Mouse (Mus musculus): ENCODE results near the gene Dhx30.
A peak's percentile ranks its signal among the peaks of the same experiment; 100 is the strongest.
"Not testable (repeated sequence)": the region's sequence is repeated elsewhere in the genome, so short reads cannot be mapped to it uniquely, and the experiment has no call there.

Gene Dhx30

DNA sequence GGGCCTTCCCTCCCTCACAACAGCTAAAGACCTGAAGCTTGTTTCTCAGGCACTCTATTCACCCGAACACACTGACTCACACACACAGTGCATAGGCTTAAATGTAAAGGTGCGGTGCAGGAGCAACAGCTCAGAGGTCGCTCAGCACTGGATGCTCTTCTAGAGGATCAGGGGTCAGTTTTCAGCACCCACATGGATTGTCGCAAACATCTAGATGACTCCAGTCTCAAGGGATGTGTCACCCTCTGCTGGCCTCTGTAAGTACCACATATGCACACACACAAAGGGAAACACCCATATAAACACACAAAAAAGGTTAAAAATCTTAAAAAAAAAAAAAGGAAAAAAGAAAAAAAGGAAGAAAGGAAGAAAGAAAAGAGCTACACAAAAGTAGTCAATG lies 22.9 kb downstream of the Dhx30 start:
- DNase-seq (ENCODE audit: low spot score): no peak

DNA sequence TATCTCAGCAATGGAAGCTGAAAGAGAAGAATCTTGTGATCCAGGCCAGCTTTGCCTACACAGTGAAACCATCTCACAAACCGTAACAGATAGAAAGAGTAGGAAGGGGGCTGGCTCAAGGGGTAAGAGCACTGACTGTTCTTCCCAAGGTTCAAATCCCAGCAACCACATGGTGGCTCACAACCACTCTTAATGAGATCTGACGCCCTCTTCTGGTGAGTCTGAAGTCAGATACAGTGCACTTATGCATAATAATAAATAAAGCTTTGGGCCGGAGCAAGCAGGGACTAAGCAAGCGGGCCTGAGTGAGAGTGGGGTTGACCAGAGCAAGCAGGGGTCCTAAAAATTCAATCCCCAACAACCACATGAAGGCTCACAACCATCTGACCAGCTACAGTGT lies 24.3 kb downstream of the Dhx30 start:
- no peak for DNase-seq (ENCODE audit: low spot score)

DNA sequence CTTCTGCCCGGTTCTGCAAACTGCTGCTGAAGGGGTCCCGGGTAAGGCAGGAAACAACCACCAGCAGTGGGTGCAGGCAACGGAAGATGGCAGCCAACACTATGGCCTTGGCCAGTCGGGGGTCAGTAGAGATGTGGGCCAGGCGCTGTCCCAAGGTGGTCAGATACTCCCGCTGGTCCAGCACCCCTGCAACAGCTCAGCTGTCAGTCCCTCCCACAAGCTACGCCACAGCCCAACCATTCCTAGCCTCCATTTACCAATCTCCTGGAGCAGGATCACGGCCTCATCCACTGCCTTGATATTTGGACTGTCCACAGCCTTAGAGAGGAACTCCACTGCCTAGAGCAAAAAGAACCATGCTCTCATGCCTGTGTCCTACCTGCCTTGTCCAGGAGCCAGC lies 31.9 kb downstream of the Dhx30 start:
- no peak for DNase-seq (ENCODE audit: low spot score)

DNA sequence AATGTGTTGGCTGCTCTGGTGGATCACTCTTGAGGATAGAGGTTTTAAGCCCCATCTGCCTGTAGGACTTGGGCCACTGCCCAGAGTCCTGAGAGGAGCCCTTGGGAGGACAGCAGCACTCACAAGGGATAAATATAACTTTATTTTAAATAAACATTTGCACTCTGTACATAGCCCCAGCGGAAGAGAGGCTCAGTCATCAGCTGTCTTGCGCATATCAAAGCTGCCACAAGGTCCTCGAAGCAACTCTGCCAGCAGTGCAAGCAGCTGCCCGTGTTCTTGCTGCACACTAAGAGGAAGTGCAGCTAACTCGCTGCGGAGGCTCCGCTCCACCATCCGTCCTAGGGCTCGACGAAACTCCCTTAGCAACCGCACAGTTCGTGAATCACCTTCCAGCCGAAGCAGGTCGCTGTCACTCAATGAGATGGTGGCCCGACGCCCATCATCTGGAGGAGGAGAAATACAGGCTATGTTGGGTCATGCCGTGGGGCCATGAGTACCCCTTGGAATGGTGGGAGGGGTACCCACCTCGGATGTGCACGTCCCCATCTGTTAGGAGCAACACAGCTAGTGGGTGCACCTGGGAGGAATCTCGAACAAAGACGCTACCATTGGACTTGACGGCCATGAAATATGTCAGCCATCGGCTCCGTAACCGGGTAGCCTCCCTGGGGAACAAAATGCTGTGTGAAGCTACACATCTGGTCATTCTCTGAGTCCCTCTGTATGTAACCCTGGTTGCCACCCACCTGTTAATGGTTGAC lies 33.2 kb downstream of the Dhx30 start:
- no peak for DNase-seq (ENCODE audit: low spot score)

DNA sequence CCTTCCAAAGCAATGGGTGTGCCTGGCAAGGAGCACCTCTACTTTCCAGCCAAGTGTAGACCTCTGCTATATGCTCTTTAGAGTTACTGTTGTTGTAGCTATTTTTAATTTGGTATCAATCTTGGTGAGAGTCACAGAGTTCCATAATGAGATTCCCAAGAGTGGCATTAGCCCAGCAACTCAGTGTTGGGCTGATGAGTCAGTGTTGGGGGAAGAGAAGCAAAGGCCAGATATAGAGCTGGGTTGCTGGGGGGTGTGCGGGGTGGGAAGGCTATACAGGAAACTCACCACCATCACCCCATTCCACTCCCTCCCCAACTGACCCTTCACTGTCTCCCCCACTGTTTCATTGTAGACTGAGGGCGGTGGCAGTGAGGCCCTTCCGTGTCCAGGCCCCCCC lies 36.6 kb downstream of the Dhx30 start:
- no peak for DNase-seq (ENCODE audit: low spot score)

DNA sequence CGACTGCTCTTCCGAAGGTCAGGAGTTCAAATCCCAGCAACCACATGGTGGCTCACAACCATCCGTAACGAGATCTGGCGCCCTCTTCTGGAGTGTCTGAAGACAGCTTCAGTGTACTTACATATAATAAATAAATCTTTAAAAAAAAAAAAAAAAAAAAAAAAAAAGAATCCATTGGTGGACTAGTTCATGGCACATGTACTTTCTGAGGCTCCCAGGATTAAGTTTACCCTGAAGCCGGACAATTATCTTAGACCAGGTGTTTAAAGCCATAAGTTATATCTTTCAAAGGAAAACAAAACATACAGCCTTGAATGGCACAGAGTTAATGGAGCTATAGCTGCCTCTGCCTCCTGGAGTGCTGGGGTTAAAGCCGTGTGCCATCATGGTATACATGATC lies 41.2 kb downstream of the Dhx30 start:
- not testable (repeated sequence) for DNase-seq (ENCODE audit: low spot score)

DNA sequence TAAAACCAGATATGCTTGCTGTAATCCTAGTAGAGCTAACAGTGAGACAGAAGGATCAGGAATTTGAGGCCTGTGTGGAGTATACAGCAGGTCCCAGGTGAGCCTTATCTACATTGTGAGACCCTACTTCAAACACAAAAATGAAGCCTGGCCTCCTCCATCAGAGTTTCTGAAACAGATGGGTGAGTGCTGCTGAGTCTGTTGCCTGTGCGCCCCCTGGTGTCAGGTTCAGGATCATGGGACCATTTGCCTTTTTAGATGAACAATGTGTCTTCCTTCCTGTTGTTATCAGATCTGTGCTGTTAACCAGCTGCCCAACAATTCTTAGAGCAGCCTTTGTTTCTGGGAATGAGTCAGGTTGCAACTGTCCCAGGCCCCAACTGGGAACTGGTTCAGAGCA lies 45.8 kb downstream of the Dhx30 start:
- DNase-seq (ENCODE audit: low spot score): peak; percentile 69

DNA sequence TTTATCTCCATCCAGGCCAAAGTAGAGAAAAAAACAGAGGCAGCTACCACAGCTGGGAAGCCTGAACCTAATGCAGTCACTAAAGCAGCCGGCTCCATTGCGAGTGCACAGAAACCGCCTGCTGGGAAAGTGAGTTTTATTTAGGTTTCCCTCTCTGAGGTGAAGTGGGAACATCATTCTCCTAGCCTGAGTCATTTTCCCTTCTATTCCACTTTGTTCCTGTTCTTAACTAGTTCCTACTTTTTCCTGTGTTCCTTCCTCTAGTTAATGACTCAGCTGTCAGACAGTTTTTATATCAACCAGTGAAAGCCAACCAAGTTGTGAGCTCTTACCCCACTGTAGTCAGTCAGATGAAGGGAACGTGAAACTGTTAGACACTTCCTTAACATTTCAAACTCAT lies 46.6 kb downstream of the Dhx30 start:
- no peak for DNase-seq (ENCODE audit: low spot score)

DNA sequence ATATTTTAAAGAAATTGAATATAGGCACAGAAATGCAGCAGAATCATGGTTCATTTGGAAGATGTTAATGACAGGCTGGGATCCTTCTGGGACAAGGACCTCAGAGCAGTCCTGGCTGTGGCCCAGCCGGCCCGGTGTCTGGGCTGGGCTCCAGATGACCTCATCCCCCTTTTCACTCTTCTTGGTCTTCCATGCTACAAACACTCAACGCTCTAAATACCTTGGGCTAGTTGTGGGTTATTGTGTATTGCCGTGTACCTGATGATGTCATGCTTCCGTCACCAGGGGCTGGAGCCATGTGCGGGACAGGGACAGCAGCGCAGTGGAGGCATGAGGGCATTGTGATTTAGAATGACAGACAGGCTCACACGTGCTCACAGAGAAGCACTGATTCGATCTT lies 47.3 kb downstream of the Dhx30 start:
- no peak for DNase-seq (ENCODE audit: low spot score)

DNA sequence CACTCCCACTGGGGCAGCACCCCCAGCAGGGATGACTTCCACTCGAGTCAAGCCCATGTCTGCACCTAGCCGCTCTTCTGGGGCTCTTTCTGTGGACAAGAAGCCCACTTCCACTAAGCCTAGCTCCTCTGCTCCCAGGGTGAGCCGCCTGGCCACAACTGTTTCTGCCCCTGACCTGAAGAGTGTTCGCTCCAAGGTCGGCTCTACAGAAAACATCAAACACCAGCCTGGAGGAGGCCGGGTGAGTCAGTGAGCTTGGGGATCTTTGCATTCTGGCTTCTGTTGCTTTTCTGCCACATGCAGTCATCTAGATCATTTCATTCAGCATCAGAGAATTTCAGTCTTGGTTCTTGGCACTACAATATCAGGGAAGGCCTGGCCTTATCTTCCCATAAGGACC lies 48.9 kb downstream of the Dhx30 start:
- DNase-seq (ENCODE audit: low spot score): no peak

DNA sequence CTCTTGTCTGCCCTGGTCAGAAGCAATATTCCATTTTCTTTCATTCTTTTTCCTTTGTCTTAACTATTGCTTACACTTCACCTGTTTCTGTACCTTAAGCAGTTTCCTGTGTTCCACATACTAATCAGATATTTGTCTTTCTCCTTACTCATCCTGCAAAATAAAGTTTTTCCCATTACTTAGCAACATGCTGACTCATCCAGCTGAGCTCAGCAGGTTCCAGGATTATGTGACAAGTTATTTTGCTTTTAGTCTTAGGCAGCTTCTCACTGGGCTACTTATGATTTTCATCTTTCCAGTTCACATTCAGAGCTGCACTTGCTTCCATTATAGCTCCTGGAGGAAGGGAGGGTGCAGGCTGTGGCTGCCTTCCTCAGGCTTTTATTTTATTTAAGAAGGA lies 53.0 kb downstream of the Dhx30 start:
- no peak for DNase-seq (ENCODE audit: low spot score)

DNA sequence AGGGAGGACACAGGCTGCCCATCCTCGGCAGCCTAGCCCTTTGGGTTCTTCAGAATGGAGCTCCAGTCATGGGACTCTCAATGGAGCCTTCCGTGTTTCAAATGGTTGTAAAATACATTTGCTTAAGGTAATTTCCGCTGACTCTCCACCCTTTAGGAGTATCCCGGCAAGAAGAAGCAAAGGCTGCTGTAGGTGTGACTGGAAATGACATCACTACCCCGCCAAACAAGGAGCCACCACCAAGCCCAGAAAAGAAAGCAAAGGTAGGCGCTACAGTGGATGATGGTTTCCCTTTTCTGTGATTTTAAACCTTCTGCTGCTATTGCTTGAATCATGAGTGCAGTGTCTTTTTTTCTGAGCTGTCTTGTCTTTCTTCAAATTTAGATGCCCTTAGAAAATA lies 54.8 kb downstream of the Dhx30 start:
- DNase-seq (ENCODE audit: low spot score): no peak

DNA sequence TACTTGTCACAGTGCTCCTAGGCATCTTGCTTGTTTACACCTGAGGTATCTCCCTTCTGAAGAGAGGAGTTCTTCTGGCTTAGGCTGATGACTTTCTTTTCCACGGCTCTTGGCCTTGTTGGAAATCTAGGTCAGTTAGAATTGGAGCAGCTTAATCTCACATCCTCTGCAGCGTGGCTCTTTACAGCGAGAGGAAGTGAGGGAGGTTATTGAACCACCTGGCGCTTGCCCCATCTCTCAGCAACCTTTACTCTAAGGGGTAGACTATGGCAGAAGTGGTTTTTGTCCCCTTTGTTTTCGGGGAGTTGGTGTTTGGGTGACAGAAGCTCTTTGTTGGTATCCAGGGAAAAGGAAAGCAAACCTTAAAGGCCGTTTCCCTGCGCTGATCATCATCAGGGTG lies 55.2 kb downstream of the Dhx30 start:
- DNase-seq (ENCODE audit: low spot score): no peak

DNA sequence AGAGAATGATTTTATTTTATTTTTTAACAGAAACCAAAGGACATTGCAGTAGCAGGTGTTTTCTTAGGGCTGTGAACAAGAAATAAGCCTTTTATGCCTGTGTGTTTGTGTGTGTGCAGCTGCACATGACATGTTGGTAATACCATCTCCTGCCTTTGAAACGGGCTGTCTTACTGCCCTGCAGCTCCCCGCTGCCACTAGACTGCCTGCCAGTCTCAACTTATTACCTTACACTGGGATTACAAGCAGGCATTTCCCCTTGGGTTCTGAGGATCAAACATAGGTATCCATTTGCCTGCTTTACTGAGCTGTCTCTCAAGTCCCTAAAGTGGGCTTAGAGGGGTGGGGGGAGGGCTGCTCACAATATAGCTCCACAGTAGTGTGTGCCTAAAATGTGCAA lies 56.9 kb downstream of the Dhx30 start:
- no peak for DNase-seq (ENCODE audit: low spot score)

DNA sequence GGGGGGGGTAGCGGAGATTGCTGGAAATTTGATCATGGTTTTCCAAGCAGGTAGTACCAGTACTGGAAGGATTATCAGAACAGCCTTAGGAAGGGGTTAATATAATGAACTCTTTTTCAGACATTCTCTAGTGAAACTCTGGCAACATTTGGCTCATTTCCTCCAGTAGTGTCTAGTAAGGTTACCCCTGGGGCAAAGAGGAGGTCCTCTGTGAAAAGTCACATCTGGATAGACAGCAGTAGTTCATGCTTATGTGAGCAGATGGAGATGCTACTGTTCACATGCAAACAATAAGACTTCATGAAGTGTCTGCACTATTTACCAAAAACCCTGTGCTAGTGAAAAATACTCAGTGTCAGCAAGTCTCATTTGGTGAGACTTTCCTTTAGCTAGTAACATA lies 60.4 kb downstream of the Dhx30 start:
- no peak for DNase-seq (ENCODE audit: low spot score)

DNA sequence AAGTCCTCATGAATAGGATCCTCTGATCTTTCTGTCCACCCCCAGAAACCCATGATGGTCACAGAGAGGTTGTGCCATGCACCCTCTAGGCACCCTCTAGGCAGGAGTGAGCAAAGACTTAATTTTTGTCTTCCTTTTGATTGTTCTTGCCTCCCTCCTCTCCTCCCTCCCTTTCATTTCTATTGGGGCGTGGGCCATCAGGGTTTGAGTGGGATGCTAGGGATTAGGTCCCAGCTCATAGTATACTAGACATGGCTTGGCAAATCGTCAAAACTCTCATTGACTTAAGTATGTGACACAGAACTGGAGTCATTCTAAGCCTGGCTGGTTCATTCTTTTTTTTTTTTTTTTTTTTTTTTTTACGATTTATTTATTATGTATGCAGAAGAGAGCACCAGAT lies 62.8 kb downstream of the Dhx30 start:
- DNase-seq (ENCODE audit: low spot score): no peak

DNA sequence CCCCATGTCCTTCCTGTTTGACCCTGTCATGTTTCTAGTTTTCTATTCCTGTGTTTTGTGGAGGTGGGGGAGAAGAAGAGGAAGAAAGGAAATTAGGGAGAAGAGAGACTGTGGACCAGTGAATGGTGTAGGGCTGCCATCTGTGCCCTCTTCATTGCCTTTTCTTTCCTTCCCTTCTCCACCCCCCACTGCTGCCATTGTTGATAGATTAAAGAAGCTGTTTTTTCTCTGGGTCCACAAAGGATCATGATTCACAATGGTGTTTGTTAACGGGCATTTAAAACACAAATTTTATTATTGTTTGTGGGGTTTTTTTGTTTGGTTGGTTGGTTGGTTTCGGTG lies 63.6 kb downstream of the Dhx30 start:
- no peak for DNase-seq (ENCODE audit: low spot score)

DNA sequence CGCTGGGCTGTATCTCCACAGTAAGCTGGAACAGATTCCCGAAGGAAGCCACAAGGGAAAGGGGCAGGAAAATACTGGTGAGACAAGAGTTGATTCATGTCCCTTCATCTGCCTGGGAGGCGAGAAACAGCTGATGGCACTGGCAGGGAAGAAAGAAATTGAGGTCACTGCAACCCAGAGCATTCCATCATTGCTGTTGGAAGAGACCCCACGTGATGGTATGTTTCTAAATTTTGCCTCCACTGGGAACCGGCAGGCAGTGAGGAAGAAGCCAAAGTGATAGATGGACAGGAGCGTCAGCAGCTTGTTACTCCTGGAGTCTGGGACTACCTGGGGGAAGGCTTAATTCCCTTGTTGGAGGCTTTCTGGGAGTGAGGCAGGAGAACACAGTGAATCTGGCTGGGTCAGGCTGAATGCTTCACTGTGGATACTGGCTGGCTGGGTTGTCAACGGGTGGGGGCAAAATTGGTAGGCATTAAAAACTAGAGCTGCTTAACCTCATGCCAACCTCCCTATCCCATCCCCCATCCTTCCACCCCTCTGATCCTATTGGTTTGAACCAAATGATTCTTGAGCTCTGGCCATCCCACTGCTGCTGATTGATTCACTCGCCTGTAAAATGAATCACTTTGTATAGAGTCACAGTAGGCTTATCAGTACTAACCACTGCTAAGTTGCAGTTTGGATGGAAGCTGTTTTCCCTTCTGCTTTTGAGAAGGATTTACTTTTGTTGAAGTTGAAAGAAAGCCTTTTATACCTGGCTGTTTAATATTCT lies 64.1 kb downstream of the Dhx30 start:
- no peak for DNase-seq (ENCODE audit: low spot score)

DNA sequence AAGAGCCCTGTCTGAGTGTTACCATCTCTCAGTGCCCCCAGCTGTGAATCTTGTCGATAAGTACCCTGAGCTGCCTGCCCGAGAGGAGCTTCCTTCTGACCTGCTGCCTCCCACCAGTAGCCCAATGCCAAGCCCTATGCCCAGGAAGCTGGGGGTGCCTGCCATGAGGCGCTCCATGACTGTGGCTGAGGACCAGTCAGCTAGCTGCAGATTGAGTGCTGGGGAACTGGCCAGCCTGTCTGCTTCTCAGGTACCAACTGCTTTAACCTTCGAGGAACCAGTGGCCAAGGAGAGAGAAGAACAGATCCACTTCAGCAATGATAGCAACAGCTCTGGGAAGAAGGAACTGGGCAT lies 64.7 kb downstream of the Dhx30 start:
- DNase-seq (ENCODE audit: low spot score): no peak

DNA sequence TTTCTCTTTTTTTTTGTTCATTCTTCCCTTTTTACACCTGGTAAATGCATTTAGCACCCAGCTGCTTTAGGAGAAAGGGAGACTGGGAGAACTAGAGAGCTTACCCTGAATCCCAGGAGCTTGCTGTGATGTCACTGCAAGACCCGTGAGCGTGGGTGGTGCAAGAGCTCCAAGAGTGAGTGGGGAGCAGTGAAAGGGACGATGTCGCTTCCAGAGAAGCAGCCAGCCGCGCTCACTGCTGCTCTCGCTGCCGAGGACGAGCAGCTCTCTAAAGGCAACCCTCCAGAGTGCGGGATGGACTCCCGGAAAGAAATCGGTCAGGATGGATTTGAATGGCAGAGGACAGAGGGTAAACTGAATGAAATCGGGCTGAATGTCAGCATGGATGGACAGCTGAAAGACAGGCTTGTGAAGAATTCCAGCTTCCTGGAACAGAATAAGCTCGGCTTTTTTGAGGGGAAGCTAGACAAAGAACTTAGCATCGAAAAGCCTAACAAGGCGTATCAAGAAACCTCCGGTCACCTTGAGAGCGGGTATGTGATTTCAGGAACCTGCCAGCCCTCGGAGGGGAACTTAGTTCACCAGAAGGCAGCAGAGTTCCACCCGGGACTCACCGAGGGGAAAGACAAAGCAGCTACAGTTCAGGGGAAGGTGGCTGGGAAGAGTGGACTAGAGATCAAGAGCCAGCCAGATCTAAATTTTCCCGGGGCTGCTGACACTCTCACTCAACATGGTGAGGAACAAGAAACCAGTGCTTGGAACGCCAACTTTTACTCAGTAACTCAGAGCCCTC lies 65.6 kb downstream of the Dhx30 start:
- DNase-seq (ENCODE audit: low spot score): no peak

DNA sequence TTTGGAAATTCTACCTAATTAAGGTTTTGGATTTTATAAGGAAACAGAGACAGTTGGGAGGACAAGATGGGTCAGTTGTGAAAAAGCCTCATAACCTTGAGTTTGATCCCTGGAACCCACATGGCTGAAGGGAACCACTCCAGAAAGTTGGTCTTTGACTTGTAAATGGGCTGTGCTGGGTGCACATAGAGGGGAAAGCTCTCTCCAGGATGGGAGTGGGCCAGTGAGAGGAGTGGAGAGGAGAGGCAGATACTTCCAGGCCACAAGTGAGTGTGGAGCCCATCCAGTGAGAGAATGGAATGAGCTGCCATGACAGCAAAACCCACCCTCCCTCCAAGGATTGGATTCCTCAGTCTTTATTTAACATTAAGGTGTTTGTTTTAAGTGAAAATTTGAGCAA lies 66.4 kb downstream of the Dhx30 start:
- no peak for DNase-seq (ENCODE audit: low spot score)

DNA sequence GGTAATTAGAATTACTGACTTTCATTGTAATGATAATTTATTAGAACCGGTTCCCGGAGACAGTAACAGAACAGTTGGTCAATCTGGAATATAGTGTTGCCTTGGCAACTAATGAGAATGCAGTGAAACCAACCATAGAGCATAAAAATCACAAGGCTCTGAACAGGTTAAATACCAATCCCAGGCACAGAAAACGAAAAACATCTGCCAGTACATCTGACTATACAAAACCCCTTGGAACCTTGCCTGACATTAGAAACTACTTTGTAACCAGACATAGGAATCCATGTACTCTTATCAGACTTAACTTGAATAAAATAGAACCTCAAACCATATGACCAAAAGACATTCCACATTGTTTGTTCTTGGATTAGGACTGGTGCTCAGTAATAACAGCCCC lies 69.8 kb downstream of the Dhx30 start:
- no peak for DNase-seq (ENCODE audit: low spot score)

DNA sequence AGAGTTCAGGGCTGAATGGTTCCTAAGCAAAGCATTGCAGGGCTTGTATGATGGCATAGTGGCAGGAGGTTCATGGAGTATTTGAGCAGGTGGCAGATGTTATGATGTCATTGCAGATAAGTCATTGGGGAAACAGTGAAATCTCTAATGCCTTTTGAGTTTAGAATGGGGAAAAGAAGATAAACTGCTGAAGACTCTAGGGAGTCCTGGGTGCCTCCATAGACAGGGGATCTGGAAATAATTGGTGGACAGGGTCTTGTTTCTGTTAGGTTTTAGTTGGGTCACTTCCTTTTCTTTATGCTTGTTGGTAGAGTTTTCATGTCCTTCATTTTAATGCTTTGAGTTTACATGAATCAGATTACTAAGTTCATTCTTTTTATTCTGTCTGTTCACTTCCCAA lies 70.4 kb downstream of the Dhx30 start:
- DNase-seq (ENCODE audit: low spot score): no peak

Data from urinary bladder, postnatal 25 days (tissue).